Mouse (Mus musculus) telencephalon, adult 2 months (tissue): Measurements from ENCODE around the gene Gm49425.
A peak's percentile ranks its signal among the peaks of the same experiment; 100 is the strongest.

ENCODE experiments used
- DNase-seq: peaks from one replicate; pipeline ENCODE4 v3.0.0-alpha.2; 2011; ENCODE audit warnings: low read depth, low spot score

Gene Gm49425

DNA sequence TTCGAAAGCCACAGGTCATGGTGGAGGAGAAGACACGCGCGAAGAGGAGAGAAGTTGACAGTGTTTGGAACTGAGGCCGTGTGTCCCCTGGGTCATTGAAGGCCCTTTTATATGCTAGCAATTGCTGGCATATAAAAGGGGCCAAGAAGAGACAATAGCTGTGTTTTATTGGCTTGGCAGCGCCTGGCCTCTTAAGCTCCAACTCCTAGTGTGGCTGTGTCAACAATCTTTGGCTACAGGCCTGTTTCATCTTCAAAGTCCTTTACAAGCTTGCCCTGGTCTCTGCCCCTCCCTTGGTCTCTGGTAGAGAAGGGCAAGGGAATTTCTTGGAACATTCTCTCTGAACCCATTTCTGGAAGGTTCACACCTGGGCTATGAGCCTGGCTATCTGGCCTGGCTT lies 25.6 kb downstream of the Gm49425 start, which contains the start of gene Krt83:
Gene Krt83, minus strand, starts transcription at position 82 of the 400 bp plus-strand sequence.
- no peak for DNase-seq

DNA sequence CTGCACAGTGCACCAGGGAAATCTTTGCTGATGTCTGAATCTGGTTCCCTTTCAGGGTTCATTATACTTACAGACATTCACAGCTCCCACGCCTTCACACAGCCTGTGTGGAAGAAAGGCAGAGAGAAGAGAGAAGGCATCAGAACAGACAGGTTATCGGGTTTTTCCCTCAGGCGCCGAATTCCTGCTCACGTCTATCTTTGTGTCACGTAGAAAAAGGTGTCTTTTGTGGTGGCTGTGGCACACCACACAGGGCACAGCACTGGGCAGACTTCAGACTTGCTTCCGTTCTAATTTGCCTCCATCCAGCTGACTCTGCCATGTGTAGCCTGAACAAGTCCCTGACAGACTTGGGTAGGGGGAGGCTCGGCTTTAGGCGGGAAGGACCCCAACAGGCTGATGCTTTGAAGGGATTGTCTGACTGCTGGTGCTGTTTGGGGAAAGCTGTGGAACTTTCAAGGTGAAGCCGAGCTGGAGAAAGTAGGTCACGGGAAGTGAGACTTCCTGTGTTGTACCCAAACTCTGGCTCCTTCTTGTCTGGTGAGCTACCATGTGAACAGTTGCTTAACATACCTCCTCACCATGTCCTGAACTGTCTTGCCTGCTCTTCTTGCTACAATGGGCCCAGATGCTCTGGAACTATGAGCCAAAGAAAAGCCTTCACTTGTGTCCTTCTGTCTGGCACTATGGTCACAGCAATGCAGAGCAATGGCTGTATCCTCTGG lies 31.0 kb downstream of the Gm49425 start:
- DNase-seq = peak; percentile 43

DNA sequence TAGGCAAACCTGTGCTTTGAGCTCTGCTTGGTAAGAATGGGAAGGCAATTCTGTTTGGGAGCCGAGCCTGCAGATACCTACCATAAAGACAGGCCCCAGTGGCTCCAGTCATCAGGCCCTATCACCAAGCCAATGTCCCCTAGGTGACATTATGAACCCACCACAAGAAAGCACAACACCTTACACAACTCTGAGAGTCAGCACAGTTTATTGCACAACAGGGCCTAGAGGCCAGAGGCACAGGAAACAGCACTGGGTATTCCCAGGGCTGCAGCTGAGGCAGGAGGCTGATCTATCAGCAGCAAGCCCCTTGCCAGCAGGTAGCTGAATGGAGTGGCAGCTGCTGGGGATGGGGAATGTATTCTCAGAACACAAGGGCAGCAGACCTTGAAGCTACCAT lies 32.1 kb downstream of the Gm49425 start:
- no peak for DNase-seq

DNA sequence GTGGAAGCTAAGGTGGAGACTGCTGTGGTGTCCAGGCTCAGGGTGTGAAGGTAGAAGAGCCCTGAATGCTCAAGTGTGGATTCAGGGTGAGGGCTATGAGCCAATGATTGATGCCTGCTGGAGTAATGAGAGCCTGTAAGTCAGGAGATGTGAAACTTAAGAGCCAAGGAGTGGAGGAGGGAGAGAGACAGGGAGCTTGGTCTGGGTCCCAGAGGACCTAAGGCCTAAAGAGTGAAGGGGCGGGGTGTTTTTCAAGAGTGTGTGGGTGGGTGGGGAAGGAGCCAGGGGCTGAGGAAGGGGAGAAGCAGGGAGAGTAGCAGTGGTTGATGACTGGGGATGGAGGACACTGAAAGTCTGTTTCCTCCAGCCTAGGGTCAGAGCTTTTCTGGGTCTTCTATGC lies 33.4 kb downstream of the Gm49425 start:
- no peak for DNase-seq

DNA sequence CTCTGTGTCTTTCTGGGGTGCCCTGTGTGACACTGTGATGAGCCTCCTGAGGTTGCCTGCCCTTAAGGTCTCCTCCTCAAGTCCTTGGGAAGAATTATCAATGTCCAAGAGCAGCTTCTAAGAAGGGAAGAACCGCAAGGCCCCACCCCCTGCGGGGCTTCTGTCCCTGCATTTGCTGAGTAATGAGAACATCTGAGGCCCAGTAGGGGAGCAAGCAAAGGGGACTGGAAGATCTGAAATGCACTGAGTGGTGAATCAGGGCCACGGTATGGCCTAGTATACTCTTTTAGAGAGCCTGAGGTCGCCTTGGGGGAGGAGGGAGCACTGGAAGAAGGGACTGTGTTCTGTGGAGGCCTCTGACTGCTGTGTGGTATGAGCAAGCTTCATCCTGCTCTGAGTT lies 35.0 kb downstream of the Gm49425 start:
- DNase-seq = no peak

DNA sequence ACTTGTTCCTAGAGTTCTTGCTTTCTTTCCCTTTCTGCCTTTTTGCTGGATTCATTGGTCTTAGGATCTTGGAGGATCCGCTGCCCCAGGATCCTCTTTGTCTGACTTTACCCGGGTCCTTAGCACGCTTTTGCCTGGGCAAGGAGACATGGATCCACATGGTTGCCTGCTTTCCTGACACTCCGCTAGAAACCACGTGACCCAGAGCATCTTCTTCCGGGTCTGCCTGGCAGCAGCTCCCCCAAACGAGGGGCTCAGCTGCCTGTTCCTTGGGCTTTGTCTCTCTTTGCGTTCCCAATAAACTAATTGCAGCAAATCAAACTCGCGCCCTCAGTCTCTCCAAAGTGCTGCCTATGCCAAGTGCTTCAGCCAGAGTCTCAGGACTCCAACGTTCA lies 37.4 kb downstream of the Gm49425 start:
- DNase-seq = no peak

DNA sequence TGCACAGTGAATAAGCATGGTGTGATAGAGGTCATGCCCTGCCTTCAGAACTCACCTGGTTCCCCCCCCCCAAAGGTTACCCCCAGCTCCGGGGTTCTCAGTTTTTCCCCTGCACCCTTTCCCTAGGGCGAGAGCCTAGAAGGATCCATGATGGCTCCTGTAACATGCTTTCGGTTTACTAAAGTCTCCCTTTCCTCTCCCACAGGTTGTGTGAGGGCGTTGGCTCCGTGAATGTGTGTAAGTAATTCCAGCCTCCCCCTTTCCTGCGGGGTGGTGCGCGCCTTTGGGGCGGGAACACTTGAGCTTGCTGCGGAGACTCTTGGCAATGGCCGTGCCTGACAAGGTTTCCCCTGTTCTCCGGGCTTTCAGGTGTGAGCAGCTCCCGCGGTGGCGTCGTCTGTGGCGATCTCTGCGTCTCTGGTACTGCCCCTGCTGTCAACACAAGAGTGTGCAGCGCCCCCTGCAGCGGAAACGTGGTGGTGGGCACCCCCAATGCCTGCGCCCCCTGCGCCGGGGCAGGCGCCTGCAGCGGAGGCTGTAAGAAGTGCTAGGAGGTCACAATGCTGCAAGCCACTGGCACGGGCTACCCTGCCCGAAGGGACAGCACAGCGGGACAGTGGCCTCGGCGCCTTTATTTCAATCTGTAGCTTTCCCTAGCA lies 37.9 kb downstream of the Gm49425 start:
- no peak for DNase-seq

DNA sequence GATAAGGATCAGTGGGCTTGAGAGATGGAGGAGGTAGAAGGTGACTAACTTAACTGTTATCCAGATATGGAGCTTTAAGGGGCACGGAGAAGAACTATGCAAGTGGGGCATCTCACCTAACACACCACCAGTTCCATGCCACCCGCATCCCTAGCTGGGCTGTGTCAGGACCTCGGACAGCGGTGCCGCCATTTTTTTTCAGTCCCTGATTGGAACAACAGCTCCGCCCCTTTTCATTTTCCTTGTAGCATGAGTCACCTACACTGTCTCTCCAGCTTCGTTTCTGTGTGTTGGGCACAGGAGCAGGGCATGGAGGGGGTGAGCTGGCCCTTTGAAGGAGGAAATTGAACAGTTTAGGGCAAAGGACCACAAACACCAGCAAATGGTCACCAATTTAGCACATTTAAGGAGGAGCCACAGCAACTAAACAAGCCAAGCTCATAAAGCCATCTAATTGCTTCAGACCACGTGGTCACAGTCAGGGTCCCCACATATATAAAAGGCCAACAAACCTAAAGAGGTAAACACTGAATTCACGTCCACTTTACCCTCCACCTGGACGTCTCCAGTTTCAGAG lies 44.0 kb downstream of the Gm49425 start, which contains the start of gene Krt86:
Gene Krt86, plus strand, starts transcription at position 527 of the 577 bp plus-strand sequence.
- no peak for DNase-seq

DNA sequence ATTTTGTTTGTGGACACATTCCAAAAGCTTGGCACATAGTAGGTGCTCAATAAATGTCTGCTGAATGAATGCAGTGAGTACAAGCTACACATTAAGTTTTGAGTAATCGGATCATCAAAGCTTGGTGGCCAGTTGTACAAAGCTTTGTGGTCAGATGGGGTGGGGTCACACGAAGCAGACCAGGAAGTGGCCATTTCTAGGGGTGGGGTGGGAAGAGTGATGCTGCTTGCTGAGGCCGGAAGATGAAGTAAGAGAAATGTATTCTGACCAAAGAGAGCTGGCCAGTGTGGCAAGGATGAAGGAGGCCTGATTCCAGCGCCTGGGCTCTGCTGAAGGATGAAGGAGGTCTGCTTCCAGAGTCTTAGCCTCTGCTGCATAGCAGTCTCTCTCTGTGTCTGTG lies 48.0 kb downstream of the Gm49425 start:
- no peak for DNase-seq
